Mouse (Mus musculus) lung, postnatal 25 days (tissue): Measurements from ENCODE around the gene Zfhx2.
A peak's percentile ranks its signal among the peaks of the same experiment; 100 is the strongest.

Experiments
- DNase-seq: peaks from one replicate; pipeline ENCODE4 v3.0.0; 2022; ENCODE audit warnings: low spot score

Gene Zfhx2

GRCm38 (mm10) chr14:55105836-55106809 is 14.0 kb upstream of the Zfhx2 start, which contains the start of gene Ap1g2:
TSS of gene Ap1g2 (minus strand) at chr14:55106593.
- peak; percentile 88 for DNase-seq

- no peak for DNase-seq
These were observed 13.3 kb upstream of the Zfhx2 start for GRCm38 (mm10) chr14:55105386-55105785.

GRCm38 (mm10) chr14:55104365-55104764 is 12.2 kb upstream of the Zfhx2 start:
- no peak for DNase-seq

GRCm38 (mm10) chr14:55102253-55102785 is 10.2 kb upstream of the Zfhx2 start:
- DNase-seq = no peak

GRCm38 (mm10) chr14:55101592-55101991 is 9.5 kb upstream of the Zfhx2 start:
- peak; percentile 57 for DNase-seq

- peak; percentile 33 for DNase-seq
These were observed 5.9 kb upstream of the Zfhx2 start for GRCm38 (mm10) chr14:55098067-55098466.

- DNase-seq = no peak
These were observed 5.5 kb upstream of the Zfhx2 start for GRCm38 (mm10) chr14:55097646-55098045.

GRCm38 (mm10) chr14:55096573-55097087 is 4.5 kb upstream of the Zfhx2 start:
- DNase-seq = no peak

GRCm38 (mm10) chr14:55095671-55096070 is 3.5 kb upstream of the Zfhx2 start:
- DNase-seq = no peak

- no peak for DNase-seq
These were observed 3.1 kb upstream of the Zfhx2 start for GRCm38 (mm10) chr14:55095263-55095662.

- peak; percentile 68 for DNase-seq
These were observed 2.6 kb upstream of the Zfhx2 start, which contains the start of gene Thtpa for GRCm38 (mm10) chr14:55094704-55095231. TSS of gene Thtpa (plus strand) at chr14:55094784.

- no peak for DNase-seq
These were observed 1.8 kb upstream of the Zfhx2 start for GRCm38 (mm10) chr14:55093927-55094326.

- no peak for DNase-seq
These were observed 787 bp downstream of the Zfhx2 start for GRCm38 (mm10) chr14:55091209-55091865.

- DNase-seq = no peak
These were observed 2.8 kb downstream of the Zfhx2 start for GRCm38 (mm10) chr14:55089199-55089947.

- DNase-seq = no peak
These were observed 6.1 kb downstream of the Zfhx2 start for GRCm38 (mm10) chr14:55086009-55086514.

- DNase-seq = no peak
These were observed 6.7 kb downstream of the Zfhx2 start for GRCm38 (mm10) chr14:55085324-55086008.

GRCm38 (mm10) chr14:55083481-55083880 is 8.6 kb downstream of the Zfhx2 start:
- DNase-seq = no peak

- DNase-seq = no peak
These were observed 11.0 kb downstream of the Zfhx2 start for GRCm38 (mm10) chr14:55081105-55081504.

- peak; percentile 61 for DNase-seq
These were observed 12.7 kb downstream of the Zfhx2 start for GRCm38 (mm10) chr14:55079214-55079970.
